ENCODE assay signal across 13 mouse cellular contexts in the genomic region with DNA sequence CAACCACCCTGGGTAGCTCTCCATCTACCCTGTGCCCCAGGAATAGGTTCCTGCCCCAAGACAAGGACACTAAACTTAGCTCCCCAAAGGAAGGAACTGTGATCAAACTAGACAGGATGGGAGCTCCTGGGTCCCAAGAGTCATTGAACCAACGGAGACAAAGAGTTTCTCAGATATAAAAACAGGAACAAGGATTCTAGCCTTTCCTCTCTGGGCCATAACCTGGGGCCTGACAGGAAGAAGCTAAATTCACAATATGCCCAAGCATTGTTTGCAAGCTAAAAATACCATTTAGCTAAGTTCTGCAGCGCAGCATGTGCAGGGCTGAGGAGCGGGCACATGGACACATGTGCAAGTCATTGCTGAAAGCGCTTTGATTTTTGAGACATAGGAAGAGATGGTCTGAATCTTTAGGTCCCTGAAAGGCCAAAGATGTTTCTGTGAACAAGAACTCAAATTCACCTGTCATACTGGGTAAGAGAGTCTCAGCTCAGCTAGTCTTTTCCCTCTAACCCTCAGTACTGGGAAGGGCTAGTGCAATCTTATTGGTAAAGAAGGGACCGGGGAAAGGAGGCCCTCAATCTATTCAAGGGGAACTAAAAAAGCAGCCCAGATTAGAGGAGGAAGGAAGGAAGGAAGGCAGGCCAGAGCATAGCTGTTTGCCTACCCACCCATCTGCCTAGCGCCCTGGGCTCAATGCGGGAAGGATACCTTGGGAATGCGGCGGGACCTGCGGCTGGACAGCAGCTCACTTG. TPM values are rescaled to one million over a fixed set of nuclear protein-coding genes. Genes with fewer than 3 reads are reported as not detected.
A peak's percentile ranks its signal among the peaks of the same experiment; 100 is the strongest.
DNase-seq lines count a peak whose midpoint lies in the region; ATAC-seq and TF ChIP-seq lines count a peak whose summit lies in the region.
"Had no signal": no experiment of that assay in that cellular context is flagged by ENCODE, and none has a peak within 500 bp of the region (broad histone marks: within the 10 kb centered on the region; RNA-seq: fewer than 3 reads in every experiment).

No protein-coding gene starts in this region.

- no peak overlapping the region for H3K4me2 ChIP-seq in forebrain, embryonic 11.5 days (ENCODE audit: low read depth, low read length, severe bottlenecking)
- H3K4me2 ChIP-seq: limb, embryonic 12.5 days; midbrain, embryonic 15.5 days had no signal

- peak overlapping the region; percentile 61 for H3K27ac ChIP-seq in layer of hippocampus, adult 2 months
- H3K27ac ChIP-seq in forebrain, embryonic 11.5 days (ENCODE audit: low read depth, low read length): no peak overlapping the region
- H3K27ac ChIP-seq: limb, embryonic 12.5 days; midbrain, embryonic 15.5 days had no signal

- no peak overlapping the region for H3K4me3 ChIP-seq in layer of hippocampus, adult 2 months
- H3K4me3 ChIP-seq in forebrain, embryonic 11.5 days (ENCODE audit: low read depth, low read length): no peak overlapping the region
- H3K4me3 ChIP-seq: limb, embryonic 12.5 days; midbrain, embryonic 15.5 days had no signal

- intact Hi-C loops in heart, postnatal 14 days (cut with DNase I): no loop called here

- WGBS in forebrain, embryonic 11.5 days: 93% methylated on average over 10 of the region's 10 CpGs

- no peaks in the 10 kb centered on the region; the same call in 1 of the 2 replicates for H3K36me3 ChIP-seq in forebrain, embryonic 11.5 days (ENCODE audit: control insufficient read depth, insufficient read depth, low read length)
- H3K36me3 ChIP-seq: midbrain, embryonic 15.5 days had no signal

- no peak overlapping the region for H3K9ac ChIP-seq in forebrain, embryonic 11.5 days (ENCODE audit: low read length)
- H3K9ac ChIP-seq: limb, embryonic 12.5 days; midbrain, embryonic 15.5 days had no signal

- no peaks in the 10 kb centered on the region for H3K27me3 ChIP-seq in forebrain, embryonic 11.5 days (ENCODE audit: control insufficient read depth, insufficient read depth, low read length)
- H3K27me3 ChIP-seq: limb, embryonic 12.5 days; midbrain, embryonic 15.5 days had no signal

- peak; percentile 46; the same call in 1 of the 2 replicates for ATAC-seq in common myeloid progenitor, adult 5-6 weeks (replicated peaks; ENCODE audit: low read depth, poor library complexity, severe bottlenecking)
- ATAC-seq in megakaryocyte, adult 5-6 weeks (ENCODE audit: poor library complexity, severe bottlenecking): peak; percentile 42
- ATAC-seq in inflammation-experienced regulatory T-cells, adult 6 months: no peak
- no peak for ATAC-seq in forebrain, embryonic 11.5 days (replicated peaks; ENCODE audit: low FRiP score)
- ATAC-seq: midbrain, embryonic 15.5 days had no signal

- H3K4me1 ChIP-seq in forebrain, embryonic 11.5 days (replicated peaks; ENCODE audit: control insufficient read depth, insufficient read depth, low read length): no peaks in the 10 kb centered on the region

- peak; percentile 97 for DNase-seq in heart, adult 11 months
- DNase-seq in heart, postnatal 14 days: no peak
- no peak for DNase-seq in layer of hippocampus, adult 2 months (ENCODE audit: low spot score in 2 of 2)
- no peak for DNase-seq in layer of hippocampus, postnatal 36 days
- DNase-seq in forebrain, embryonic 11.5 days (ENCODE audit: low spot score): no peak
- DNase-seq: B cell, adult 2 months; cerebellum, postnatal 36 days; gastrocnemius, postnatal 14 days had no signal

- no peaks in the 10 kb centered on the region for H3K9me3 ChIP-seq in forebrain, embryonic 11.5 days (ENCODE audit: control insufficient read depth, low read length)
- H3K9me3 ChIP-seq: limb, embryonic 12.5 days; midbrain, embryonic 15.5 days had no signal

- TF ChIP-seq CTCF in layer of hippocampus, adult 2 months (conservative IDR thresholded peaks at IDR 0.05): no peak

RNA-seq across cellular contexts. Expression of a gene that starts 22.8 kb away (rescaled TPM):
- 100 to 1,000 TPM; 100 to 103 TPM for total RNA-seq in heart, postnatal 14 days (2021)
- total RNA-seq in layer of hippocampus, adult 2 months (2021): 100 to 1,000 TPM; 143 to 145 TPM
- total RNA-seq in layer of hippocampus, postnatal 36 days (2021): 100 to 1,000 TPM; 149 to 161 TPM
- 1,056 and 1,216 TPM in 2 replicates for total RNA-seq in common myeloid progenitor, adult 5-6 weeks (2017)
- 370 and 392 TPM in 2 replicates for total RNA-seq in megakaryocyte, adult 5-6 weeks (2015)
- total RNA-seq in megakaryocyte, adult 5-6 weeks (2017): 556 and 612 TPM in 2 replicates
- polyA plus RNA-seq in inflammation-experienced regulatory T-cells, adult 6 months (2017; shearing (Covaris generic)): 100 to 1,000 TPM; 216 to 323 (median 255) TPM
- 103 and 119 TPM in 2 replicates for polyA plus RNA-seq in forebrain, embryonic 11.5 days (2014; fragmentation: Nextera tagmentation; extraction: Ambion mirVana)

RNA-seq across cellular contexts. Expression of a gene that starts 33.9 kb away (rescaled TPM):
- total RNA-seq in heart, postnatal 14 days (2021): under 1 TPM; 0.02 to 0.12 TPM
- 1 to 10 TPM; 5.0 to 6.0 TPM for total RNA-seq in layer of hippocampus, adult 2 months (2021)
- 1 to 10 TPM; 4.9 to 5.2 TPM for total RNA-seq in layer of hippocampus, postnatal 36 days (2021)
- 0.05 and 0.09 TPM in 2 replicates for total RNA-seq in common myeloid progenitor, adult 5-6 weeks (2017)
- 0.11 TPM in 1 of 2 replicates, not detected in the other for total RNA-seq in megakaryocyte, adult 5-6 weeks (2015)
- 0.08 TPM in 1 of 2 replicates, not detected in the other for total RNA-seq in megakaryocyte, adult 5-6 weeks (2017)
- polyA plus RNA-seq in inflammation-experienced regulatory T-cells, adult 6 months (2017; shearing (Covaris generic)): not detected
- polyA plus RNA-seq in forebrain, embryonic 11.5 days (2014; fragmentation: Nextera tagmentation; extraction: Ambion mirVana): 0.37 and 0.67 TPM in 2 replicates

Comparison
In these comparisons a context has a peak if more than half of its experiments do, and no peak if none do; other contexts are left out.
1. ATAC-seq: peak in common myeloid progenitor, adult 5-6 weeks (single experiment) and megakaryocyte, adult 5-6 weeks (single experiment); none in inflammation-experienced regulatory T-cells, adult 6 months (single experiment) and forebrain, embryonic 11.5 days (single experiment).